Mouse (Mus musculus) MEL (cell line): ENCODE results near the gene Eif5a. TPM values are rescaled to one million over a fixed set of nuclear protein-coding genes. Genes with fewer than 3 reads are reported as not detected.

Source experiments
- DNase-seq: peaks from one replicate; pipeline ENCODE4 v3.0.0; 2011; ENCODE audit warnings: low read depth, low spot score
- H3K27ac ChIP-seq: 2 replicates; pipeline ENCODE4 v1.5.1; 2012; ENCODE audit warnings: low read depth, mild to moderate bottlenecking, control low read depth, low read length, moderate library complexity; ENCODE audit not compliant: control insufficient read depth
- H3K27me3 ChIP-seq, 2 experiments: fragments of 150-350 bp in 1 of 2; sonication (generic) in 1 of 2; 2 replicates each; pipeline ENCODE4 v1.6.1; 2012; ENCODE audit warnings: low read length in 2 of 2, mild to moderate bottlenecking in 2 of 2, improper control_type of control experiment in 1 of 2, moderate library complexity in 1 of 2; ENCODE audit not compliant: insufficient read depth in 2 of 2, control insufficient read depth in 1 of 2
- H3K36me3 ChIP-seq, 2 experiments: 2 replicates each; pipeline ENCODE4 v1.6.1; 2012 to 2014; ENCODE audit warnings: low read length in 2 of 2, improper control_type of control experiment in 1 of 2, inconsistent platforms in 1 of 2, mild to moderate bottlenecking in 1 of 2; ENCODE audit not compliant: insufficient read depth in 2 of 2, control insufficient read depth in 1 of 2
- H3K4me1 ChIP-seq, 2 experiments: fragments of 150-350 bp in 1 of 2; sonication (generic) in 1 of 2; 2 replicates each; pipeline ENCODE4 v1.6.1; 2012; ENCODE audit warnings: low read length in 2 of 2, improper control_type of control experiment in 1 of 2, mild to moderate bottlenecking in 1 of 2; ENCODE audit not compliant: insufficient read depth in 2 of 2, control insufficient read depth in 1 of 2
- H3K4me3 ChIP-seq, 2 experiments: fragments of 150-350 bp in 1 of 2; sonication (generic) in 1 of 2; 2 replicates each; pipeline ENCODE4 v1.5.1; 2012; ENCODE audit warnings: low read depth in 2 of 2, low read length in 2 of 2, mild to moderate bottlenecking in 2 of 2, moderate library complexity in 2 of 2, control low read depth in 1 of 2, improper control_type of control experiment in 1 of 2; ENCODE audit not compliant: control insufficient read depth in 1 of 2, insufficient read depth in 1 of 2
- H3K79me2 ChIP-seq: 2 replicates; pipeline ENCODE4 v1.6.1; 2012; ENCODE audit warnings: mild to moderate bottlenecking, low read length, moderate library complexity; ENCODE audit not compliant: control insufficient read depth, poor library complexity, insufficient read depth
- H3K9ac ChIP-seq: 2 replicates; pipeline ENCODE4 v1.6.1; 2012; ENCODE audit warnings: low read depth, mild to moderate bottlenecking, control low read depth, low read length, moderate library complexity; ENCODE audit not compliant: control insufficient read depth, poor library complexity, severe bottlenecking
- H3K9me3 ChIP-seq: fragments of 150-350 bp; sonication (generic); replicated peaks from 2 replicates; pipeline ENCODE4 v1.6.1; 2012; ENCODE audit warnings: mild to moderate bottlenecking, low read length, improper control_type of control experiment, moderate library complexity; ENCODE audit not compliant: insufficient read depth
- CHD2 ChIP-seq: IDR thresholded peaks from 2 replicates; pipeline ENCODE4 v1.6.1; 2011; ENCODE audit warnings: low read length, improper control_type of control experiment
- CTCF ChIP-seq, 3 experiments: IDR thresholded peaks in 2 of 3; conservative IDR thresholded peaks in 1 of 3; 2 replicates each; pipeline ENCODE4 v1.5.1; 2011 to 2012; ENCODE audit warnings: low read length in 3 of 3, low read depth in 2 of 3, mild to moderate bottlenecking in 2 of 3, improper control_type of control experiment in 1 of 3, inconsistent platforms in 1 of 3, mixed read lengths in 1 of 3, moderate library complexity in 1 of 3; ENCODE audit not compliant: control insufficient read depth in 1 of 3, insufficient read depth in 1 of 3, poor library complexity in 1 of 3, severe bottlenecking in 1 of 3
- ELF1 ChIP-seq: IDR thresholded peaks from 2 replicates; pipeline ENCODE4 v1.6.1; 2014; ENCODE audit warnings: low read depth, mild to moderate bottlenecking, inconsistent platforms, low read length, improper control_type of control experiment, moderate library complexity
- EP300 ChIP-seq, 2 experiments: IDR thresholded peaks; 2 replicates each; pipeline ENCODE4 v1.6.1; 2011; ENCODE audit warnings: improper control_type of control experiment in 2 of 2, low read length in 2 of 2, low read depth in 1 of 2, mild to moderate bottlenecking in 1 of 2
- GATA1 ChIP-seq: IDR thresholded peaks from 2 replicates; pipeline ENCODE4 v1.6.1; 2011; ENCODE audit warnings: low read depth, low read length, improper control_type of control experiment
- HCFC1 ChIP-seq: IDR thresholded peaks from 2 replicates; pipeline ENCODE4 v1.6.1; 2012; ENCODE audit warnings: low read depth, mild to moderate bottlenecking, inconsistent platforms, low read length, improper control_type of control experiment, moderate library complexity
- MXI1 ChIP-seq: IDR thresholded peaks from 2 replicates; pipeline ENCODE4 v1.6.1; 2011; ENCODE audit warnings: mild to moderate bottlenecking, low read depth, low read length, improper control_type of control experiment
- MYB ChIP-seq: IDR thresholded peaks from 2 replicates; pipeline ENCODE4 v1.6.1; 2011; ENCODE audit warnings: mild to moderate bottlenecking, low read depth, low read length, improper control_type of control experiment
- MYC ChIP-seq: IDR thresholded peaks from 2 replicates; pipeline ENCODE4 v1.6.1; 2011; ENCODE audit warnings: low read depth, mild to moderate bottlenecking, low read length, improper control_type of control experiment, moderate library complexity
- POLR2A ChIP-seq, 2 experiments: IDR thresholded peaks; 2 replicates each; pipeline ENCODE4 v1.6.1; 2011 to 2012; ENCODE audit warnings: low read length in 2 of 2, mild to moderate bottlenecking in 2 of 2, control low read depth in 1 of 2, improper control_type of control experiment in 1 of 2, low read depth in 1 of 2, moderate library complexity in 1 of 2; ENCODE audit not compliant: control insufficient read depth in 1 of 2, insufficient read depth in 1 of 2, poor library complexity in 1 of 2
- POLR2AphosphoS2 ChIP-seq: IDR thresholded peaks from 2 replicates; pipeline ENCODE4 v1.6.1; 2011; ENCODE audit warnings: low read length, improper control_type of control experiment
- RAD21 ChIP-seq: IDR thresholded peaks from 2 replicates; pipeline ENCODE4 v1.6.1; 2011; ENCODE audit warnings: mild to moderate bottlenecking, low read depth, low read length, improper control_type of control experiment
- RCOR1 ChIP-seq: IDR thresholded peaks from 2 replicates; pipeline ENCODE4 v1.6.1; 2012; ENCODE audit warnings: low read depth, mild to moderate bottlenecking, inconsistent platforms, low read length, improper control_type of control experiment
- SMC3 ChIP-seq: IDR thresholded peaks from 2 replicates; pipeline ENCODE4 v1.6.1; 2011; ENCODE audit warnings: low read depth, low read length, improper control_type of control experiment
- TAL1 ChIP-seq: IDR thresholded peaks from 2 replicates; pipeline ENCODE4 v1.6.1; 2012; ENCODE audit warnings: mild to moderate bottlenecking, inconsistent platforms, low read length, moderate library complexity, mixed read lengths
- TBP ChIP-seq: IDR thresholded peaks from 2 replicates; pipeline ENCODE4 v1.8.0; 2011; ENCODE audit warnings: low read depth, low read length, improper control_type of control experiment
- USF1 ChIP-seq: IDR thresholded peaks from 2 replicates; pipeline ENCODE4 v1.6.1; 2014; ENCODE audit warnings: low read depth, mild to moderate bottlenecking, inconsistent platforms, low read length, improper control_type of control experiment, moderate library complexity
- USF2 ChIP-seq, 2 experiments: IDR thresholded peaks; 2 replicates each; pipeline ENCODE4 v1.6.1; 2011 to 2012; ENCODE audit warnings: improper control_type of control experiment in 2 of 2, low read length in 2 of 2, borderline replicate concordance in 1 of 2, inconsistent platforms in 1 of 2, low read depth in 1 of 2, mild to moderate bottlenecking in 1 of 2; ENCODE audit not compliant: insufficient read depth in 1 of 2
- ZC3H11A ChIP-seq: IDR thresholded peaks from 2 replicates; pipeline ENCODE4 v1.6.1; 2012; ENCODE audit warnings: low read depth, mild to moderate bottlenecking, inconsistent platforms, low read length, improper control_type of control experiment
- ZKSCAN1 ChIP-seq: IDR thresholded peaks from 2 replicates; pipeline ENCODE4 v1.6.1; 2012; ENCODE audit warnings: low read depth, mild to moderate bottlenecking, inconsistent platforms, low read length, improper control_type of control experiment, moderate library complexity
- ZMIZ1 ChIP-seq: IDR thresholded peaks from 2 replicates; pipeline ENCODE4 v1.6.1; 2012; ENCODE audit warnings: low read depth, mild to moderate bottlenecking, inconsistent platforms, low read length, improper control_type of control experiment, moderate library complexity
- polyA plus RNA-seq, 2 experiments: library from polyadenylated mRNA; stranded (reverse) in 1 of 2; unstranded in 1 of 2; fragments of >175 nt in 1 of 2; fragments of >200 nt in 1 of 2; gene quantifications; 2 replicates each; pipeline versions ENCODE4 v1.2.1 to v1.2.4; 2012; ENCODE audit warnings: low replicate concordance in 2 of 2, low read depth in 1 of 2; ENCODE audit not compliant: insufficient read length in 2 of 2, insufficient read depth in 1 of 2, missing spikeins in 1 of 2
- total RNA-seq: library from RNA; depleted of rRNA; stranded (reverse); fragments of 300-350 nt; gene quantifications from 2 replicates; pipeline ENCODE4 v1.2.3, GENCODE M21; 2012

Eif5a gene
- total and polyA plus RNA-seq, 3 experiments: 1,272 to 3,185 (median 1,428) TPM

DNA sequence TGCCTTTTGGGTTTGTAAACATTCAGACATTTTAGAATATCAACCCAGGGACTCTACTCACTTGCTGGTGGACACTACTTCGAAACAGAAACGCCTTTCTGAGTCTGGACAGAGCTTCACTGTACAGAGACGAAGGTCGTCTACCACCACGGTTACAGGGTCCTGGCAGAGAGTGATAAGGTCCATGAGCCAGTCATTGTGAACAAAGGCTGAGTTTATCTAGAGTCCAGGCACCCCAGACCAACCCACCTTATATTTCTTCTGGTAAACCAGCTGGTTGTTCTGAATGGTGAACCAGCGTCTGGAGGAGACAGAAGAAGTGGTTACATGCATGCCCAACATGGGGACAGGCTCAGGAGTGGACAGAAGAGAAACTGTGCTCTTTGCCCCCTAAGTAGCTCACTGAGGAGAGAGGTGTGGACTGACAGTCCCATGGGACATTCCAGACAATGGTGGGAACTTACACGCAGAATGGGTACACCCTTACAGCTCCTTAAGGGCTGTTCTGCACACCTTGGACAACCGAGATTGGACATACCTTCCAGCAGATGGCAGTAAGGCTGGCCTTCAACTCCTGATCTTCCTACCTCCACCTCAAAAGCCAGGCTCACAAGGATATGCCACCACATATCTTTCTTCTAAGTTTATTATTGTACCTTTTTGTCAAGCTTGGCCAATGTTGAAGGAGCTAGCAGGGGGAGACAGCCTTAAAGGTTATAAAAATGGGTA lies 34.7 kb downstream of the Eif5a start:
- Histone ChIP-seq H3K9me3 (no peaks in the 10 kb centered on the region), H3K9ac (no peak overlapping the region), H3K4me1 (peaks cover 11 to 30% of the 10 kb centered on the region in 2 experiments), H3K27me3 (no peaks in the 10 kb centered on the region), H3K79me2 (no peaks in the 10 kb centered on the region), H3K36me3 (peaks cover 0 to 17% of the 10 kb centered on the region in 2 experiments; a peak in 2 of 4 replicates), H3K27ac (no peak overlapping the region), H3K4me3 (no peak overlapping the region)
- peak; percentile 43 for DNase-seq
- TF ChIP-seq USF1 (no peak), POLR2AphosphoS2 (no peak), RAD21 (peak; percentile 24), ZC3H11A (0 out of 2 replicates have a peak, but pooled peaks have one; percentile 12), CHD2 (no peak), HCFC1 (no peak), USF2 (IDR thresholded peaks at IDR 0.05; ENCODE audit: borderline replicate concordance in 1 of 2, insufficient read depth in 1 of 2, low read depth in 1 of 2, low read length in 2 of 2) (no peak), CTCF (IDR thresholded peaks at IDR 0.05 in 2 of 3, conservative IDR thresholded peaks at IDR 0.05 in 1 of 3; ENCODE audit: control insufficient read depth in 1 of 3, insufficient read depth in 1 of 3, low read depth in 2 of 3, low read length in 3 of 3, poor library complexity in 1 of 3, severe bottlenecking in 1 of 3) (peak; percentile 24 to 52 (median 31); a peak in 4 of 6 replicates), SMC3 (peak; percentile 59), TAL1 (peak; percentile 43)

- Histone ChIP-seq H3K27ac (no peak overlapping the region), H3K36me3 (peaks cover 0 to 12% of the 10 kb centered on the region in 2 experiments; a peak in 2 of 4 replicates), H3K4me3 (no peak overlapping the region), H3K4me1 (peaks cover 3 to 30% of the 10 kb centered on the region in 2 experiments), H3K27me3 (no peaks in the 10 kb centered on the region), H3K9me3 (no peaks in the 10 kb centered on the region), H3K79me2 (no peaks in the 10 kb centered on the region), H3K9ac (no peak overlapping the region)
- TF ChIP-seq ZKSCAN1 (no peak), TBP (no peak), ZMIZ1 (no peak), MYB (no peak), POLR2A (IDR thresholded peaks at IDR 0.05; ENCODE audit: control insufficient read depth in 1 of 2, insufficient read depth in 1 of 2, low read depth in 1 of 2, low read length in 2 of 2, poor library complexity in 1 of 2) (no peak), POLR2AphosphoS2 (no peak), MYC (no peak), CTCF (IDR thresholded peaks at IDR 0.05 in 2 of 3, conservative IDR thresholded peaks at IDR 0.05 in 1 of 3; ENCODE audit: control insufficient read depth in 1 of 3, insufficient read depth in 1 of 3, low read depth in 2 of 3, low read length in 3 of 3, poor library complexity in 1 of 3, severe bottlenecking in 1 of 3) (no peak), RCOR1 (no peak), GATA1 (no peak), ZC3H11A (no peak), EP300 (IDR thresholded peaks at IDR 0.05; ENCODE audit: low read depth in 1 of 2, low read length in 2 of 2) (no peak), SMC3 (no peak), MXI1 (no peak), ELF1 (no peak), CHD2 (no peak)
- DNase-seq: no peak
Measured at GRCm38 (mm10) chr11:69884663-69885062, 37.1 kb downstream of the Eif5a start.
